Mouse (Mus musculus) spleen, adult 18-20 months (tissue): ENCODE data around the gene Mapkap1.
A peak's percentile ranks its signal among the peaks of the same experiment; 100 is the strongest.
"Not testable (repeated sequence)": the region's sequence is repeated elsewhere in the genome, so short reads cannot be mapped to it uniquely, and the experiment has no call there.

Experiments used
- DNase-seq, 2 experiments: peaks; one replicate each; pipeline ENCODE4 v3.0.0; 2022; ENCODE audit warnings: mixed read lengths in 2 of 2

The Mapkap1 gene

GRCm38 (mm10) chr2:34432887-34433286, 26.3 kb downstream of the Mapkap1 start:
- not testable (repeated sequence) for DNase-seq

DNA sequence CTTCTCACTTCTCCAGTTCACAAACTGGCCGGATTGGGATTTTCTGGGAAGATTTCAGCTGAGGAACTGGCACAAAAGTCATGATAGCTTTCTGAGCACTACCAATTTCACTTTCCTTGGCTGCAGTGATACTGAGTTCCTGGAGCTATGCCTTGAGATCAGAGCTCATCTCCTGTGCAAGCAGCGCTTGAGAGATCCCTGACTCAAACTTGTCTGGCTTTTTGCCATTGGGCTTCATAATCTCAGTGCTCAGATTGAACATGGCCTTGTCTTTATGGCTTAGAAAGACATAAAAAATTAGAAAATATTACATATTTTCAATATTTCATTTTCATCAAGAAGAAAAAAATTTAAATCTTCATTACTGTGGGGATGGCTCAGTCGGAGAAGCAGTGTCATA, 29.8 kb downstream of the Mapkap1 start:
- DNase-seq, result no peak

DNA sequence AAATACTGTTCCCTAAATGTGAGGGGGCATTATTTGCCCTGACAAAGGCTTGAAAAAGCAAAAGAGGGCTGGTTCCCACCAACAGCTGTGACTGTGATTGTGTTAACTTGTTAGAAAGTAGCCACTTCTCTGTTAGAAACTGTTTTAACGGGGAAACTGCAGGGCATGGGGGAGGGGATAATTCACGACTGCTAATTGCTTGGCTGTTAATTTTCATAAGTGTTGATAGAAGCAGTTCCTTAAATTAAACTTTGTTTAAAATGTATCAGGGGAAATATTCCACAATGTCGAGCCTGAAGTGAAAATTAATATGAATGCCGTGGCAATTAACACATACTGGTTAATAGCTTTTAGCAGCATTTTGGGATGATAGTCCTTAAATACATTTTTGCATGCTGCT, 42.2 kb downstream of the Mapkap1 start:
- DNase-seq, result no peak

DNA sequence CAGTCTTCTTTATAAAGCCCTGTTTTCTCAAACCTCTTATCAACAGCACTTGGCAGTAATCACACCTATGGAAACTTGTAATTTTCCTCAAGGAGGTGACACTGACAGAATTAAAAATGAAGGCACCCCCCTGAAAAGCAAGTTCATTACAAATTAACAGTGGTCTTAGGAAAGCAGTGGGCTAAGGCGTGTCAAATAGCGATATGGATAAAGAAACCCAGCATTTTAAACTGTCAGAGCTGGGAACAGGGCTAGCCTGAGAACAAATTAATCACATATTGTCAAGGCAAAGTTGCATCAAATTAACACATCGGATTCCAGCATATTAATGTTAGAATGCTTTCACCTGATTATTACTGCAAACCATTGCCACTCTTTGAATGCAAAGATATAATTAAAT, 55.9 kb downstream of the Mapkap1 start:
- no peak for DNase-seq

- no peak for DNase-seq
These were observed 62.1 kb downstream of the Mapkap1 start for GRCm38 (mm10) chr2:34468559-34469141.

DNA sequence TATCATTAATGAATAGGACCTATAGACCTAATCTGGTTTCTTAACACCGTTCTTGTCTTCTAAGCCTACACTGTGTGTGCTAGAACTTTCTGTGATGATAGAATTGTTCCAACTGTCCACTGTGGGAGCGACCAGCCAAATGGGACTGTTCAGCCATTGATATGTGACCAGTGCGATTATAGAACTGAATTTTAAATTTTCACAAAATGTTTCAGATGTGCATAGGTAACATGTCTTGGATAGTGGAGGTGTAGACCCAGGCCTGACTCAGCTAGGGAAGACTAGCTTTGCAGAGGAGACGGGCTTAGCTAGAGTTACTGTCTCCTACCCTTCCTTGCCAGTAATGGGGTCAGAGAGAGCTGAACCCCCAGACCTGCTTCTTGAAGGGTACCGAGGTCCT, 62.8 kb downstream of the Mapkap1 start:
- DNase-seq, result no peak

GRCm38 (mm10) chr2:34473775-34474174, 67.2 kb downstream of the Mapkap1 start:
- DNase-seq, result no peak

DNA sequence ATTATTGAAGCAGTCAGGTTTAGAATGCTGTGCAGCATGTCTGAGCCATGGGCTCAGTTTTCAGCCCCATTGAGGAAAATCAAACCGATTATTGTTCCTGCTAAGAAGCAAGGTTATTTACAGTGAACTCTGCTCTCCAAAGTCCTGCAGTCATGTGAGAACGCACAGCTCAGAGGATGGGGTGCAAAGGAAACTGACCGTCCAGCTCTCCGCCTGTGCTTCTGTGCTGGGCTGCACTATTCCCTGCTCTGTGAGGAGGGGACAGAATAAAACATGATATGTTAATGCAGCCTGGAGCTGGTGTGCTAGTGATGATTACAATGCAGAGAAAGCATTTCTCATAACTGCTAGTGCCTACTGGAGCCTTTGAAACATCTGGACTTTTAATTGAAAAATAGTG, 74.8 kb downstream of the Mapkap1 start:
- no peak for DNase-seq

DNA sequence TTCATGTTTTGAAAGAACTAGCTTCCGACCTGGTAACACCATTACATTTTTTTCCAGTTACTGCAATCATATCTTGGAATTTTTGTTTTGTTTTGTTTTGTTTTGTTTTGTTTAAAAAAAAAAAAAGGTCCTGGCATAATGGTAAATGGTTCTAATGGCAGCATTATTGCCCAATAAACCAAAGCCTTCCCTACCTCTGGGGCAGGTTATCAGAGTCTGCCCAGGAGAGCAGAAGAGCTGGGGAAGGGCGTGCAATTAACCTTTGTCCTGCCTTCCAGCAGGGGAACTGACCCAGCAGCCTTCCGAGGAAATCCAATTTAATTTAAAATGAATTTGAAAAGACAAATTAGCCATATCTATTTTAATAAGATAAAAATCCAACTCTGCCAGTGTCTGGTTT, 75.5 kb downstream of the Mapkap1 start:
- DNase-seq, result no peak

GRCm38 (mm10) chr2:34482531-34482930, 76.0 kb downstream of the Mapkap1 start:
- DNase-seq, result no peak

DNA sequence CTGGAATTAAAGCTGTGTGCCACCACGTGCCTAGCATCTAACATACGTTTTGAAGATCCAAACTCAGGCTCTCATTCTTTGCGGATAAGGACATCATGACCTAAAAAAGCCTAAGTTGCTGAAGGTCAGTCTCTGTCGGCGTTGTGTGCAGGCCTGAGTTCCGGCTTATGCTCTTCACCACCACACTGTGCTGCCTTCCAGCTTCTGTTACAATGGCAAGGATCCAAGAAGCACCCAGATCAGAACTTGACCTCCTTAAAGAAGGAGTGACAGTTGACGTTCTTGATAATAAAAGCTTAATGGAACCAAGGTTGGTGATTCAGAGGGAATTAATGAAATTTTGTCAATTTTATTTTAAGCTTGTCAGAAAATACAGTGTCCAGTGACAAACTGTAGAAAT, 80.7 kb downstream of the Mapkap1 start:
- no peak for DNase-seq

- DNase-seq, result no peak
These were observed 97.6 kb downstream of the Mapkap1 start for GRCm38 (mm10) chr2:34503975-34504730.

GRCm38 (mm10) chr2:34506162-34506561, 99.6 kb downstream of the Mapkap1 start:
- DNase-seq, result not testable (repeated sequence)

- DNase-seq, result no peak
These were observed 103.3 kb downstream of the Mapkap1 start for GRCm38 (mm10) chr2:34509856-34510255.

- DNase-seq, result no peak
These were observed 108.7 kb downstream of the Mapkap1 start for GRCm38 (mm10) chr2:34515263-34515662.

GRCm38 (mm10) chr2:34518083-34518482, 111.5 kb downstream of the Mapkap1 start:
- no peak for DNase-seq

GRCm38 (mm10) chr2:34518526-34518925, 112.0 kb downstream of the Mapkap1 start:
- DNase-seq, result no peak

GRCm38 (mm10) chr2:34519525-34519924, 113.0 kb downstream of the Mapkap1 start:
- DNase-seq, result peak in 1 of 2 experiments; percentile 11

DNA sequence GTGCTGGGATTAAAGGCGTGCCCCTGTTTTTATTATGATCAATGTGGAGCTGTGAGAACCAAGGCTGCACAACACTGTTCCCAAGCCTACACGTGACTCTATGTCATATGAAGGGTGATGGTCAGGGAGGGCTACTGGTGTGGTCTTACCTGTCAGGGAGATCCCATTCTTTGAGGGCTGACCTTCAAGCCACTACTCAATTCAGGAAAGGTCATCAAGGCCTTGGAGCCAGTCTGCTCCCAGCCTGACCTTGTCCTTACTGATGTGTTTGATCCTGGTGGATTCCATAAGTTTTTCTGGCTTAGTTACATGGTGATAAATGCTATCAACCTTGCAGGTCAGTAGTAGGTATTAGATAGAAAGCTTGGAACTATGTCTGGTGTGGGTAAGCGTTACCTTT, 114.8 kb downstream of the Mapkap1 start:
- no peak for DNase-seq

DNA sequence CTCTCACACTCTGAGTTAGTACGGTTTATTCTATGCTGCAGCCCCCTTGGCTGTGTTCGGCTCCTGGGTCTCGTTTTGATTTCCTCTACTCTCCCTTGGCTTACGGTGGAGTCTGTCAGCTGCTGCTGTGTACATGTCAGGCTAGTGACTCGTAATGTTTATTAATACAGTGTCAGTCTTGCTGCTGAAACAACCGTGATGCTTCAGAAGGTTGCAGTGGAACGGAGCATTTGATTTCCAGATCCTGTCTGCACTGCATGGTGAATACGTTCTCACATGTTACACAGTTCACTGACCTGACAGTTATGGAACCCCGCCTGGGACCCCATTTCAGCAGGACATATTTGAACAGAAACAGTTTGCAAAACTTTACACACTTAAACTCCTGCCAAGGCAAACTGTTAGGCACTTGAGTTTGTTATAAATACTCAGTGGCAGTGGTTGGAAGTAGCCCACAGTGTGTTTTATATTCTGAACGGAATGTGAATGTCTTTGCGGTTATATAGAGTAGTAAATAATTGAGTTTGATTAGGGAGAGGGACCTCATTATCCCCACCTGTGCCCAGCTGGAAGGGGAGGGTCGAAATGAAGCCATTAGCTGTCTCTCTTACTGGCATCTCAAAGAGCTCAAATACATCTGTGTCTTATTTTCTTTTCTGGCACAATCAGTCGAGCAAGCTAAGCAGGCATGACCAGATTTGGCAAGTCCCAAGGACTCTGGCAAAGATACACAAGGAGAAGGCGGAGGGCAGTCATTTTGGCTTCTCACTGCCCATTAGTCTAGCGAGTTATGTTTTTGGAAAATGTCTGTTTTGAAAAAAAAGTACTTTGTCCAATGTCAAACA, 120.2 kb downstream of the Mapkap1 start:
- no peak for DNase-seq

GRCm38 (mm10) chr2:34528491-34528890, 121.9 kb downstream of the Mapkap1 start:
- DNase-seq, result no peak

- DNase-seq, result no peak
These were observed 123.5 kb downstream of the Mapkap1 start for GRCm38 (mm10) chr2:34530042-34530441.

- DNase-seq, result no peak
These were observed 125.3 kb downstream of the Mapkap1 start for GRCm38 (mm10) chr2:34531801-34532298.

DNA sequence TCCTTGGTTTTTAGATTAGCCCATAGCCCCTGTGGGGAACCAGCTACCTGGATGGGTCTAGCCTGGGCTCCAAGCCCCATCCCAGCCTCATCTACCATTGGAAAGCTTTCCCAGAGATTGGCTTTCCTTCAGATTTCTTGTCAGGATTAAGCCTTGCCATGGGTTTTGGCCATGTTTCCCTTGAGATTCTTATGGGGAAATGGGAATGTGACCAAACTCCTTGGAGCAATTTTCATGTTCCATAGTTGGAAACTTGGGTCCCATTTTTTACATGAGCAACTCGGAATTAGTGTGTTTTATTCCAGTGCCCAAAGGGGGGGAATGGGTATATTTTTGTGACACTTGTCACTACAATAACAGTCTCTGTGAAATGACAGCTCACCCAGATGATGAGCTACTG, 125.8 kb downstream of the Mapkap1 start:
- no peak for DNase-seq
